Mouse (Mus musculus) embryonic facial prominence, embryonic 14.5 days (tissue): ENCODE measurements around the gene Ccdc157. TPM values are rescaled to one million over a fixed set of nuclear protein-coding genes. Genes with fewer than 3 reads are reported as not detected.
"Not testable (repeated sequence)": the region's sequence is repeated elsewhere in the genome, so short reads cannot be mapped to it uniquely, and the experiment has no call there.

ENCODE experiments used
- ATAC-seq: fragments of 200-750 bp; cut with Nextera tagmentation; 2 replicates; pipeline ENCODE4 v1.8.0; 2017; ENCODE audit warnings: low read depth, moderate number of reproducible peaks, moderate TSS enrichment
- DNase-seq: peaks from one replicate; pipeline ENCODE4 v3.0.0-alpha.2; 2015; ENCODE audit warnings: low spot score
- H3K27ac ChIP-seq: fragments of 300-500 bp; sonication (generic); replicated peaks from 2 replicates; pipeline ENCODE4 v1.5.1; 2014; ENCODE audit warnings: low read depth, mild to moderate bottlenecking, low read length, moderate library complexity
- H3K27me3 ChIP-seq: fragments of 300-500 bp; sonication (generic); replicated peaks from 2 replicates; pipeline ENCODE4 v1.6.1; 2014; ENCODE audit warnings: low read length; ENCODE audit not compliant: control insufficient read depth, insufficient read depth
- H3K36me3 ChIP-seq: fragments of 300-500 bp; sonication (generic); 2 replicates; pipeline ENCODE4 v1.6.1; 2014; ENCODE audit warnings: low read length, mixed read lengths; ENCODE audit not compliant: control insufficient read depth, insufficient read depth
- H3K4me1 ChIP-seq: fragments of 300-500 bp; sonication (generic); 2 replicates; pipeline ENCODE4 v1.6.1; 2014; ENCODE audit warnings: antibody characterized with exemption, low read length; ENCODE audit not compliant: control insufficient read depth, insufficient read depth
- H3K4me2 ChIP-seq: fragments of 300-500 bp; sonication (generic); 2 replicates; pipeline ENCODE4 v1.6.1; 2014; ENCODE audit warnings: low read depth, mild to moderate bottlenecking, low read length, moderate library complexity, mixed read lengths
- H3K4me3 ChIP-seq: fragments of 300-500 bp; sonication (generic); 2 replicates; pipeline ENCODE4 v1.5.1; 2014; ENCODE audit warnings: low read depth, mild to moderate bottlenecking, low read length
- H3K9ac ChIP-seq: fragments of 300-500 bp; sonication (generic); 2 replicates; pipeline ENCODE4 v1.6.1; 2014; ENCODE audit warnings: low read depth, mild to moderate bottlenecking, low read length, moderate library complexity, mixed read lengths
- H3K9me3 ChIP-seq: fragments of 300-500 bp; sonication (generic); 2 replicates; pipeline ENCODE4 v1.6.1; 2016; ENCODE audit warnings: low read length; ENCODE audit not compliant: control insufficient read depth
- WGBS: fragments of 180-500 bp; shearing (Covaris S2); extraction: QIAGEN DNeasy Blood & Tissue Kit; methylation state at CpG from one replicate; pipeline ENCODE4 v1.1.7; 2014; 5-methylcytosine and 5-hydroxymethylcytosine counted together
- polyA plus RNA-seq: library from polyadenylated mRNA; unstranded; fragments of >200 nt; fragmentation: Nextera tagmentation; extraction: Ambion mirVana; gene quantifications from 2 replicates; pipeline ENCODE4 v1.2.1, GENCODE M21; 2014

Ccdc157 gene
- polyA plus RNA-seq, 1 experiment from 2014 or later: 6.7 TPM

GRCm38 (mm10) chr11:4186486-4187317 lies 26.6 kb upstream of the Ccdc157 start, which contains the start of gene Tbc1d10a:
Gene Tbc1d10a, plus strand, starts transcription at chr11:4186789.
- WGBS: 1% methylated on average over 11 of the region's 71 CpGs
- Histone ChIP-seq H3K4me2 (peak within 1 kb of the TSS; percentile 92), H3K27me3 (no peaks in the 10 kb centered on the region), H3K36me3 (peaks cover 19% of the 10 kb centered on the region; the same call in 1 of the 2 replicates), H3K9ac (peak within 1 kb of the TSS; percentile 89), H3K4me1 (peaks cover 34% of the 10 kb centered on the region), H3K9me3 (no peaks in the 10 kb centered on the region), H3K4me3 (peak within 1 kb of the TSS; percentile 88), H3K27ac (peak within 1 kb of the TSS; percentile 58; the same call in 1 of the 2 replicates)
- peak; percentile 99 for ATAC-seq
- peak; percentile 99 for DNase-seq

GRCm38 (mm10) chr11:4185480-4185879 lies 25.4 kb upstream of the Ccdc157 start:
- H3K4me1 ChIP-seq: peaks cover 22% of the 10 kb centered on the region
- H3K9ac ChIP-seq, H3K27ac ChIP-seq, H3K4me3 ChIP-seq, DNase-seq, ATAC-seq, H3K9me3 ChIP-seq, H3K27me3 ChIP-seq, H3K4me2 ChIP-seq: not testable (repeated sequence)
- peaks cover 31% of the 10 kb centered on the region for H3K36me3 ChIP-seq
- 90% methylated on average over 6 of the region's 6 CpGs for whole genome bisulfite sequencing

GRCm38 (mm10) chr11:4184251-4184952 lies 24.3 kb upstream of the Ccdc157 start:
- Histone ChIP-seq H3K4me3 (no peak overlapping the region), H3K27ac (no peak overlapping the region), H3K36me3 (peaks cover 42% of the 10 kb centered on the region), H3K9ac (no peak overlapping the region), H3K4me2 (no peak overlapping the region), H3K9me3 (no peaks in the 10 kb centered on the region), H3K4me1 (peaks cover 16% of the 10 kb centered on the region), H3K27me3 (no peaks in the 10 kb centered on the region)
- no peak for ATAC-seq
- WGBS: 72% methylated on average over 4 of the region's 4 CpGs
- DNase-seq: no peak

GRCm38 (mm10) chr11:4183511-4183910 lies 23.4 kb upstream of the Ccdc157 start:
- no peak overlapping the region for H3K27ac ChIP-seq
- H3K27me3 ChIP-seq: no peaks in the 10 kb centered on the region
- no peak overlapping the region for H3K4me3 ChIP-seq
- H3K36me3 ChIP-seq: peaks cover 51% of the 10 kb centered on the region
- no peak for DNase-seq
- no peak overlapping the region for H3K9ac ChIP-seq
- H3K4me1 ChIP-seq: peaks cover 16% of the 10 kb centered on the region
- H3K9me3 ChIP-seq: no peaks in the 10 kb centered on the region
- ATAC-seq: no peak
- no peak overlapping the region for H3K4me2 ChIP-seq

- DNase-seq (no peak), ATAC-seq (no peak)
- Histone ChIP-seq H3K9ac (no peak overlapping the region), H3K4me1 (peaks cover 3% of the 10 kb centered on the region; the same call in 1 of the 2 replicates), H3K4me2 (no peak overlapping the region), H3K9me3 (no peaks in the 10 kb centered on the region), H3K36me3 (peaks cover 65% of the 10 kb centered on the region), H3K27ac (no peak overlapping the region), H3K27me3 (no peaks in the 10 kb centered on the region), H3K4me3 (no peak overlapping the region)
- 25% methylated on average over 1 of the region's 1 CpGs for WGBS
Observed at GRCm38 (mm10) chr11:4182061-4182460, 22.0 kb upstream of the Ccdc157 start.

GRCm38 (mm10) chr11:4177716-4178115 lies 17.6 kb upstream of the Ccdc157 start:
- ATAC-seq (no peak), DNase-seq (no peak)
- Histone ChIP-seq H3K27ac (no peak overlapping the region), H3K4me1 (no peaks in the 10 kb centered on the region), H3K9ac (no peak overlapping the region), H3K36me3 (peaks cover 99% of the 10 kb centered on the region), H3K27me3 (no peaks in the 10 kb centered on the region), H3K9me3 (no peaks in the 10 kb centered on the region), H3K4me2 (no peak overlapping the region), H3K4me3 (no peak overlapping the region)
- 94% methylated on average over 4 of the region's 4 CpGs for WGBS

GRCm38 (mm10) chr11:4174586-4174985 lies 14.5 kb upstream of the Ccdc157 start:
- no peaks in the 10 kb centered on the region for H3K9me3 ChIP-seq
- no peak overlapping the region for H3K9ac ChIP-seq
- H3K4me3 ChIP-seq: no peak overlapping the region
- ATAC-seq (peak; percentile 58; the same call in 1 of the 2 replicates), DNase-seq (no peak)
- H3K27me3 ChIP-seq: no peaks in the 10 kb centered on the region
- H3K4me1 ChIP-seq: no peaks in the 10 kb centered on the region
- no peak overlapping the region for H3K27ac ChIP-seq
- WGBS: 88% methylated on average over 5 of the region's 5 CpGs
- no peak overlapping the region for H3K4me2 ChIP-seq
- H3K36me3 ChIP-seq: peaks cover 100% of the 10 kb centered on the region

- peaks cover 100% of the 10 kb centered on the region for H3K36me3 ChIP-seq
- H3K9me3 ChIP-seq: no peaks in the 10 kb centered on the region
- no peak overlapping the region for H3K27ac ChIP-seq
- peaks cover 14% of the 10 kb centered on the region for H3K4me1 ChIP-seq
- no peak for DNase-seq
- H3K9ac ChIP-seq: no peak overlapping the region
- H3K4me2 ChIP-seq: no peak overlapping the region
- no peak overlapping the region for H3K4me3 ChIP-seq
- no peaks in the 10 kb centered on the region for H3K27me3 ChIP-seq
- ATAC-seq: no peak
- 94% methylated on average over 7 of the region's 7 CpGs for WGBS
Observed at GRCm38 (mm10) chr11:4166467-4167090, 6.5 kb upstream of the Ccdc157 start.
